Mouse (Mus musculus) stomach, embryonic 16.5 days (tissue): ENCODE data around the gene Slc1a3. TPM values are rescaled to one million over a fixed set of nuclear protein-coding genes. Genes with fewer than 3 reads are reported as not detected.

ENCODE experiments used
- ATAC-seq: fragments of 200-750 bp; cut with Nextera tagmentation; 2 replicates; pipeline ENCODE4 v1.8.0; 2017; ENCODE audit warnings: moderate number of reproducible peaks, moderate TSS enrichment; ENCODE audit not compliant: insufficient read depth, low FRiP score
- H3K27ac ChIP-seq: fragments of 300-500 bp; sonication (generic); 2 replicates; pipeline ENCODE4 v1.5.1; 2014; ENCODE audit warnings: low read length
- H3K27me3 ChIP-seq: fragments of 300-500 bp; sonication (generic); 2 replicates; pipeline ENCODE4 v1.6.1; 2014; ENCODE audit warnings: low read length, control low read depth, mixed read lengths; ENCODE audit not compliant: control insufficient read depth, insufficient read depth
- H3K36me3 ChIP-seq: fragments of 300-500 bp; sonication (generic); 2 replicates; pipeline ENCODE4 v1.6.1; 2014; ENCODE audit warnings: low read length; ENCODE audit not compliant: control insufficient read depth, insufficient read depth
- H3K4me1 ChIP-seq: fragments of 300-500 bp; sonication (generic); 2 replicates; pipeline ENCODE4 v1.6.1; 2014; ENCODE audit warnings: low read length, control low read depth, mixed read lengths; ENCODE audit not compliant: control insufficient read depth, insufficient read depth
- H3K4me2 ChIP-seq: fragments of 300-500 bp; sonication (generic); 2 replicates; pipeline ENCODE4 v1.6.1; 2014; ENCODE audit warnings: low read depth, low read length, mixed read lengths
- H3K4me3 ChIP-seq: fragments of 300-500 bp; sonication (generic); replicated peaks from 2 replicates; pipeline ENCODE4 v1.5.1; 2014; ENCODE audit warnings: mild to moderate bottlenecking, low read length
- H3K9ac ChIP-seq: fragments of 300-500 bp; sonication (generic); 2 replicates; pipeline ENCODE4 v1.6.1; 2014; ENCODE audit warnings: low read length
- H3K9me3 ChIP-seq: fragments of 300-500 bp; sonication (generic); replicated peaks from 2 replicates; pipeline ENCODE4 v1.6.1; 2016; ENCODE audit warnings: low read length, control low read depth; ENCODE audit not compliant: control insufficient read depth
- WGBS: fragments of 180-500 bp; shearing (Covaris S2); extraction: QIAGEN DNeasy Blood & Tissue Kit; methylation state at CpG from one replicate; pipeline ENCODE4 v1.1.7; 2014; 5-methylcytosine and 5-hydroxymethylcytosine counted together
- polyA plus RNA-seq: library from polyadenylated mRNA; unstranded; fragments of >200 nt; fragmentation: Nextera tagmentation; extraction: Ambion mirVana; gene quantifications from 2 replicates; pipeline ENCODE4 v1.2.1, GENCODE M21; 2015

The Slc1a3 gene
- polyA plus RNA-seq, 1 experiment from 2014 or later, result 14.2 TPM

DNA sequence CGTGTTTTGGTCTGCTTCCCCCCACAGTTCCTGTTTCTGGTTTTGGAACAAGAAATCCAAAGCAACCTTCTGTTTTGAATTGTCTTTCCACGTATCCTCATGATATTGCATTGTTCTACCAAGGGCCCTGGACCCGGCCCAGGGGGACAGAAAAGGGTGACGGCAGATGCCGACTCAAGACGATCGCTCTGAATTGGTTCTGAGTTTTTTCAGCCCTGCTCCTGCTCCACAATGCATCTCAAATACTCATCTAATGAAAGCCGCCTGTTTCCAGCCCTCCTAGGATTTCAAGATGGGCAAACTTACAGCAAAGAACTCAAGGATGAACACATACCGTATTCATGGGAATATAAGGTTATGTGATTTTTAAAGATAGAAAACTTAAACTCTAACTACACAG, 55.3 kb downstream of the Slc1a3 start:
- H3K4me2 ChIP-seq, result no peak overlapping the region
- WGBS, result 45% methylated on average over 9 of the region's 9 CpGs

DNA sequence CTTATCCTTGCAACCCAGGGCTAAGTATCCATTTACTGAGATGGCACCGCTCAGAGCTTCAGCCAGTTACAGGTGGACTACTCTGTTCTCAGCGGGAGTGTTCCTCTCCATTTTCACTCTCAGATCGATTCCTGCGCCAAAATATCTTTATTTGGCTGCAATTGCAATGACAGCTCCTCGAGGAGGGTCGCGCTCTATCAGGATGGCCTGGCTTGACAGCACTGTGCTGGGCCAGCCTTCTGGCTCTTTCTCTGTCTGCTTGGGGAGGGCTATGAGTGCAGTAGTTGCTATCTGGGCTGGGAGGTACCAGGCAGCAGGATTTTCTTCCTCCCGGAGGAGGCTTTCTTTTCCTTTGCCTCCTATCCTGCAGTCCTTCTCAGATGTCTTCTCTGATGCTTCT, 57.9 kb downstream of the Slc1a3 start:
- no peaks in the 10 kb centered on the region for H3K27me3 ChIP-seq
- WGBS, result 77% methylated on average over 8 of the region's 8 CpGs
- H3K9me3 ChIP-seq, result no peaks in the 10 kb centered on the region
- no peak overlapping the region for H3K9ac ChIP-seq
- H3K4me3 ChIP-seq, result no peak overlapping the region
- H3K36me3 ChIP-seq, result no peaks in the 10 kb centered on the region
- no peak overlapping the region for H3K4me2 ChIP-seq
- H3K27ac ChIP-seq, result no peak overlapping the region
- no peak for ATAC-seq
- peaks cover 3% of the 10 kb centered on the region; the same call in 1 of the 2 replicates for H3K4me1 ChIP-seq

More for the DNA sequence above, 55.3 kb downstream of the Slc1a3 start:
- H3K4me1 ChIP-seq, result peaks cover 11% of the 10 kb centered on the region
- no peaks in the 10 kb centered on the region for H3K36me3 ChIP-seq
- H3K4me3 ChIP-seq, result no peak overlapping the region
- H3K9me3 ChIP-seq, result no peaks in the 10 kb centered on the region
- no peak overlapping the region for H3K9ac ChIP-seq
- no peak overlapping the region for H3K27ac ChIP-seq
- no peak for ATAC-seq
- no peaks in the 10 kb centered on the region; the same call in 1 of the 2 replicates for H3K27me3 ChIP-seq

DNA sequence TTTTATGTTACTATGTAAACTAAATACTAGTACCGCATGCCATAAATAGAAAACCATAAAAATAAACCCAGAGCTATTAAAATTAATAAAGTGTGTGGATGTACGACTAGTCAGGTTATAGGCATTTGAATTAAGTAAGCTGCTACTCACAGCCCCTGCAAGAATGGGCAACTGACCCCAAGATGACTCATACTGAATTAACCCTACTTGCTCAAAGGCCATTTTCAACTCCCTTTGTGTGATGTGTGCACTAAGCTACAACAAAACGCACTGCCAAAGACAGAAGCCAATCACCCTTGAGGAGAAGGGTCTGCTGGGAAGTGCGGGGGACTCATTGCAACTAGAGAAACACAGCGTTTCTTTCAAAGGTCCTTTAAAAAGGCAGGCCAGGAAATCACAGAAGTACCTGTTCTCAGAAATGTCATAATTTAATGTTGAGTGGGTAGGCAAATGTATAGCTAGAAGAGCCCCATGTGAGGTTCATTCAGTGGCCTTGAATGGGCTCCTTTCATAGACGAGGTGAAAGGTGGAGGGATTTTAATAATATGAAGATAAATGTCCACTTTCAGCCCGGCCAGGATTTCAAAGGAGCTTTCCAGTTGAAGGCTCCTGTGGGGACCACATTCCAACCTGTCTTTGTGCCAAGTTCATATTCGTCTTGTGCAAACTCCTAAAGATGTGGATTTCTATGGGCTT, 66.4 kb downstream of the Slc1a3 start:
- Histone ChIP-seq H3K9me3 (no peaks in the 10 kb centered on the region), H3K27ac (no peak overlapping the region), H3K36me3 (no peaks in the 10 kb centered on the region), H3K4me2 (no peak overlapping the region), H3K4me1 (no peaks in the 10 kb centered on the region), H3K27me3 (no peaks in the 10 kb centered on the region), H3K4me3 (no peak overlapping the region), H3K9ac (no peak overlapping the region)
- WGBS, result 53% methylated on average over 8 of the region's 8 CpGs
- ATAC-seq, result no peak

DNA sequence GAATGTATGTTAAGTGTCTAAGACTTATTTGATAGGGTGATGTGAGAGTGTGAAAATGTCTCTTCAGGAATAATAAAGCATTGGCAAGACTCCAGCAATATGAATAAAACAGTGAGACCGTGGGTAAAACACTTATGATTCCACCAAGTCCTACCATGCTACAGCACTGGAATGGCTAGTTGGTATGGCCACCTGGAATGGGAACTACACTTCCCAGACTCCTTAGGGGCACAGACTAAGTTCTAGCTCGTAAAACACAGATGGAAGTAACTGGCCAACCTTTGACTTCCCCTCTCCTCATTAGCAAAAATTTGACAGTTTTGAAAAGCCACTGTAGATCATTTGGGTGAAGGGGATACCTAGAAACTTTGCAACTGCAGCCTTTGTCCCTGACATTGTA, 70.7 kb downstream of the Slc1a3 start:
- Histone ChIP-seq H3K4me2 (no peak overlapping the region), H3K27ac (no peak overlapping the region), H3K9me3 (no peaks in the 10 kb centered on the region), H3K27me3 (no peaks in the 10 kb centered on the region), H3K36me3 (no peaks in the 10 kb centered on the region), H3K4me3 (no peak overlapping the region), H3K9ac (no peak overlapping the region), H3K4me1 (no peaks in the 10 kb centered on the region)
- 56% methylated on average over 2 of the region's 2 CpGs for WGBS
- ATAC-seq, result no peak

DNA sequence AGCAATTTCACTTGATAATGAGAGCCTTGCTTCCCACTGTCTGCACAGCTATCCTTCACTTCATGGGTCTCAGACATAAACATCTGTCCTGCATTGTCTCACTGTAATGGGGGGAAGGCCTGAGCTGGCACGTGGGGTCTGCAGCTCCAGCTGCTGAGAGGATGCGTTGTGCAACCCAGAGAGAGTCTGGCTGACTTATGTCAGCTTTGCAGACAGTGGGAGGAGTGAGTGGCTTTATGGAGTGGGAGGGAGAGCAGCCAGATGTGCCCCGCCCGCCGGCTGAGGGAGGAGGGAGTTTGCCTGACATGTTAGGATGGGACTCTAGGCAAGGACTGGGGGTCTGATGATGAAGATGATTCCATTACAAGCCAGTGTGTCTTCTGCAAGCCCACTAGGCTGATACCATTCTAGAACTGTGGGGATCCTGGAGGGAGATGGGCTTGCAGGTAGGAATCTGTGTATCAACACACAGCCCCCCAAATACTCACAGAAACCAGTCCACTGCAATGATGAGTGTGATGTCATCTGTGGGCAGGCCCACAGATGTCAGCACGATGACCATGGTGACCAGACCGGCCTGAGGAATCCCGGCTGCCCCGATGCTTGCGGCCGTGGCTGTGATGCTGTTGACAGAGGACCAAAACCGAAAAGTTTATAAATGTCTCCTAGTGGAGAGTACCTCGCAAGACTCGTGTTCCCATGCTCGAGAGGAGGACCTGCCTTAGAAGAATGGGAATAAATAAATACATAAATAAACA, 71.8 kb downstream of the Slc1a3 start:
- Histone ChIP-seq H3K4me2 (no peak overlapping the region), H3K4me3 (no peak overlapping the region), H3K27me3 (no peaks in the 10 kb centered on the region), H3K9me3 (no peaks in the 10 kb centered on the region), H3K27ac (no peak overlapping the region), H3K4me1 (no peaks in the 10 kb centered on the region), H3K36me3 (no peaks in the 10 kb centered on the region), H3K9ac (no peak overlapping the region)
- 69% methylated on average over 15 of the region's 15 CpGs for WGBS
- peak; percentile 89 for ATAC-seq

DNA sequence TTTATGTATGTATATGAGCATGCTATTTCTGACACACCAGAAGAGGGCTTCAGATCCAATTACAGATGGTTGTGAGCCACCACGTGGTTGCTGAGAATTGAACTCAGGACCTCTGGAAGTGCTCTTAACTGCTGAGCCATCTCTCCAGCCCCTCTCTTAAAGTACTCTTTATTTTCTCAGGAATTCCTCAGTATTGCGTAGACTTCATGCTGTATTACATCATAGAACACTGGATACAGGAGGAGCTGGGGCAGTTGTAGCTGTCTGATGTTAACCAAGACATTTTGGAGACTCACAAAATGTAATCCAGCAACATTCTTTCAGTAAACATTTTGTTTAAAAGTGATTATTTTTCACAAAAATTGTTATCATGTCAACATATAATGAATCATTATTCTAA, 73.3 kb downstream of the Slc1a3 start:
- Histone ChIP-seq H3K9ac (no peak overlapping the region), H3K9me3 (no peaks in the 10 kb centered on the region), H3K27me3 (no peaks in the 10 kb centered on the region), H3K4me2 (no peak overlapping the region), H3K36me3 (no peaks in the 10 kb centered on the region), H3K27ac (no peak overlapping the region), H3K4me3 (no peak overlapping the region), H3K4me1 (no peaks in the 10 kb centered on the region)
- ATAC-seq, result no peak
- whole genome bisulfite sequencing, result 83% methylated on average over 2 of the region's 2 CpGs

DNA sequence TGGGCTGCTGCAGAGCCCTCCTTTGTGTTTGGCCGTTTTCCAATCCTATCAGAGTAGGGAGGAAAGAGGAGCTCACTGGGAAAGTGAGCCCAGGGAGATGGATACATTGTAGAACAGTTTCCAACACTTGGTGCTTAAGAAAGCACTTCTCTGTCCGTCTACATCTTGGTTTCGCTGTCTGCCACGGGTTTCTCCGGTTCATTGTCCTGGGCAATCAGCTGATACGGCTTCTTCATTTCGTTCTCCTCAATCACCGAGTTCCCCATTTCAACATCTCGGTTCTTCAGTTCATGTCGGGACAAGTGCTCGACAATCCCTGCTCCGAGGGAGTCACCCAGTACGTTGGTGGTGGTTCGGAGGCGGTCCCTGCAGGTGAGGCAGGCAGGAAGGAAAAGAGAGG, 74.6 kb downstream of the Slc1a3 start:
- H3K4me3 ChIP-seq, result no peak overlapping the region
- no peaks in the 10 kb centered on the region for H3K36me3 ChIP-seq
- H3K9me3 ChIP-seq, result no peaks in the 10 kb centered on the region
- no peaks in the 10 kb centered on the region for H3K4me1 ChIP-seq
- no peak overlapping the region for H3K27ac ChIP-seq
- no peaks in the 10 kb centered on the region for H3K27me3 ChIP-seq
- 86% methylated on average over 15 of the region's 15 CpGs for whole genome bisulfite sequencing
- no peak for ATAC-seq
- no peak overlapping the region for H3K9ac ChIP-seq
- no peak overlapping the region for H3K4me2 ChIP-seq

DNA sequence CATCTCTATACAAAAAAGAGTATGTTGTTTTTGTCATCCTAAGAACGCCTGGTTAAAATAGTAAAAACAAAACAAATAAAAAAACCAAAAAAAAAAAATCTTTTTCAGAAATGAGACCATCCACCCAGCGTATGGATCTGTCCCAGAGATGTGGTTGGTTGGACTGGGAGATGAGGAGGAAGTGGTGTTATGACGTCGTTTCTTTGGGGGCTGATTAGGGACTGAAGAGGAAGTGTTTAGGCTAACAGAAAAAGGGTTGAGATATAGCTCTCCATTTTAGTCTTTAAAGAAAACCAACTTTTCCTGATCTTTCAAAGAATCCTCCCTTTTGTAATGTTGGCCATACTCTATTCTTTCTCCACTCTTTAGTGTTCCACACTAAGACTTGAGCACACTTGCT, 75.8 kb downstream of the Slc1a3 start:
- H3K4me2 ChIP-seq, result no peak overlapping the region
- no peak overlapping the region for H3K9ac ChIP-seq
- no peaks in the 10 kb centered on the region for H3K27me3 ChIP-seq
- no peak for ATAC-seq
- no peaks in the 10 kb centered on the region for H3K36me3 ChIP-seq
- 79% methylated on average over 4 of the region's 4 CpGs for WGBS
- H3K4me3 ChIP-seq, result no peak overlapping the region
- H3K4me1 ChIP-seq, result no peaks in the 10 kb centered on the region
- H3K27ac ChIP-seq, result no peak overlapping the region
- no peaks in the 10 kb centered on the region for H3K9me3 ChIP-seq

DNA sequence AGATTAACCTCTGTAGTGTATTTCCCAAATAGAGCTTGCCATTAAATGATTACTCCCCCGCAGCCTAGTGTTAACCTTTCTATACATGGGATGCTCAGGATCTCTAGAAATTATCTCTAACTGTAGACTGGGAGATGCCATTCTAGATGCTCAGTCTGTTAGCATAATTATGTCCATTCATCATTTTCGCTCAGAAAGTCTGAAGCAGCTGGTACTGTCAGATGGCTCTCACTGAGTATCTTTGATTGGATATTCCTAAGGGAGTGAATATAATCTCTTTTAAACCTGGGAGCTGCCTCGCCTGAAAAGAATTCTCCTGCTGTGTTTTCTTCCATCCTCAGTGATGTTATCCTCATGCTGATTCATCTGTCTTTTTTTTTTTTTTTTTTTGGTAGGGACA, 76.2 kb downstream of the Slc1a3 start:
- H3K9me3 ChIP-seq, result no peaks in the 10 kb centered on the region
- WGBS, result 79% methylated on average over 3 of the region's 3 CpGs

More for the DNA sequence above, 76.2 kb downstream of the Slc1a3 start:
- no peak overlapping the region for H3K9ac ChIP-seq
- H3K4me2 ChIP-seq, result no peak overlapping the region
- no peaks in the 10 kb centered on the region for H3K36me3 ChIP-seq
- no peak overlapping the region for H3K27ac ChIP-seq
- H3K4me3 ChIP-seq, result no peak overlapping the region
- no peaks in the 10 kb centered on the region for H3K4me1 ChIP-seq
- no peak for ATAC-seq
- H3K27me3 ChIP-seq, result no peaks in the 10 kb centered on the region
